Mouse (Mus musculus): ENCODE data around the gene Gm8298. TPM values are rescaled to one million over a fixed set of nuclear protein-coding genes. Genes with fewer than 3 reads are reported as not detected.

Gm8298 gene
- polyA plus RNA-seq (2017; shearing (Covaris generic)), result not detected

GRCm38 (mm10) chr3:59860751-59861150, at the start of gene Gm8298:
Gene Gm8298, plus strand, starts transcription at chr3:59861051.

GRCm38 (mm10) chr3:59924914-59925313, 64.1 kb downstream of the Gm8298 start, which contains the start of gene C130079G13Rik:
Gene C130079G13Rik, plus strand, starts transcription at chr3:59925214.

Other genes with a start within 250 kb of the Gm8298 start
- gene Gm5538, start 131.3 kb upstream of the Gm8298 start, polyA plus RNA-seq (2017; shearing (Covaris generic)), result 1.6 TPM
- gene C130079G13Rik, start 64.2 kb downstream of the Gm8298 start, polyA plus RNA-seq (2017; shearing (Covaris generic)), result not detected
- gene Aadacl2, start 145.7 kb downstream of the Gm8298 start, polyA plus RNA-seq (2017; shearing (Covaris generic)), result not detected
- not detected for gene Aadac, start 164.7 kb downstream of the Gm8298 start, polyA plus RNA-seq (2017; shearing (Covaris generic))
- not detected for gene Sucnr1, start 220.8 kb downstream of the Gm8298 start, polyA plus RNA-seq (2017; shearing (Covaris generic))

Measured in naive thymus-derived CD4-positive, alpha-beta T cell, adult 5 months (primary cell).